Mouse (Mus musculus): Measurements from ENCODE around the gene Ugp2.
"Not testable (repeated sequence)": the region's sequence is repeated elsewhere in the genome, so short reads cannot be mapped to it uniquely, and the experiment has no call there.

The Ugp2 gene

DNA sequence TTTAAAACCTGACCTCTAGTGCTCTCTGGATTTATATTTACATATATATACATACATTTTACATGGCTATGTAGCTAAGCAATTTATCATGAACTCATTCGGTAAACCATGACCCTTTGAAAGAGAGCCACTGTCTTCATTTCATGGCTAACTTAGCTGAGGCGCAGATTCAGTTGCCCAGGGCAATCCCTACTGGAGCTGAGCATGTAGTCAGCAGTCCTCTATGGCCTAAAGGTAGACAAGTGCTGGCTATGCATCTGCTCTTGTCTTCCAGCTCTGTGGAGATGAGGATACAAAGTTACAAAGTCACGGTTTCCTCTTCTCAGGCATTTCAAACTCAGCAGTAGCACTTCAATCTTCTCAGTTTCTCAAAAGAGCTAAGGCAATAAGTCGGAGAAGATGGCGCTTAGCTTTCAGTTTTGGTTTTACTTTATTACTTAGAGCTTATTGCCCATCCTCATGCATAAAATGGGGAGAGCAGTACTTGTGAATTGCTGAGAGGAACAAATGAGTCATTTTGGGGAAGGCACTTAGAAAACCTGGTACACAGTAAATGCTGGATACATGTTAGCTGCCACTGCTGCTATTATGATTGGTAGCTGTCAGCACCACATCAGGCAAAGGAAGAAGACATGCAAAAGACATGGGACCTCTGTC is 38.2 kb downstream of the Ugp2 start:
- DNase-seq (ENCODE audit: low spot score) = no peak

DNA sequence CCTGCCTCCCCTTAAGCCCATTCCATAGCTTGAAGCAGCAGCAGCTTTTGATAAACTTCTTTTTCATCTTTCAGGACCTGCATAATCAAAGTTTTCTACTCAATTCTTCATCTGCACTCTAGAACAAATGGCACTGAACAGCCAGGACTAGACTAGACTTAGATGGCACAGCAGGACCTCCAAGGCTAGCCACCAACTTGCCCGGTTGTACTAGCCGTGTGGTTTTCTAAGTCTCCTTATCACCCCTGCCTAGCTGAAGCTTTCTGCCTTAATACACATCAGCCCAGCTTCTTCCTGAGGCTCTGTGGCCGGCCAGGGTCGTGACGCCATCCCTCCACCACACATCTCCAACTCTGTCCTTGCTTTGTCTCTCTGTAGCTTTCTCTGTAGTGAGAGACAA is 42.9 kb downstream of the Ugp2 start:
- no peak for DNase-seq (ENCODE audit: low spot score)

DNA sequence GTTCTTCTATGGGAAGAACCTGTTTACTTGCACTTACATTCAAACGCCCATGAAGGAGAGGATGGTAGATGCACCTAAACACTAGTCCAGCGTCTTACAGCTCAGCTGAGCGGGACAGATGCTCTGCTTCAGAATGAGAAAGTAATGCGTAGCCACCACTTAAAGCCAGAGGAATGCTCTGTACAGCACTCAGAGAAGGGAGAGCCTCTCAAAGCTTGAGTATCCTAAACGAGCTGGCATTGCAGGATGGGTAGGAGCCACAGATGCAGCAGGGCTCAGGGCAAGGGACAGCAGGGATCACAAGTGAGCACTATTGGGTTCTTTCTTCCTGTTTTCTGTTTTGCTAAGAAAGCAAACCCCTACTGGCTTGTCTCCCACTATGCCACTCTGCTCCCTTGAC is 43.5 kb downstream of the Ugp2 start:
- no peak for DNase-seq (ENCODE audit: low spot score)

DNA sequence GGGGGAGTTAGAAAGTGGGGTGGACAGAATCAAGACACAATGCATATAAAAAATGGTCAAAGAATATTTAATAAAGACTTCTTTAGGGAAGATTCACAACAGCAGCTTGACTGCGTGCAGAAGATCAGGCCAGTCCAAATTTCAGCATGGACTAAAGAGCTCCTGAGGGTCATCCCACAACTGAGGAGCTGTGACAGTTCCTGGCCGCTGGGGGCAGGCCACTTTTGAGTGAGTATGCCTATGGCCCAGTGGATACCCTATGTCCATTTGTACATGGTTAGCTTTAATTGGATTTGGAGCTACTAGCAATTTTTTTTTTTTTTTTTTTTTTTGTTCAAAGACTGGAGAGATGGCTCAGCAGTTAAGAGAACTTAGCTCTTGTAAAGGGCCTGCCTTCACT is 44.2 kb downstream of the Ugp2 start:
- DNase-seq (ENCODE audit: low spot score) = peak; percentile 24

DNA sequence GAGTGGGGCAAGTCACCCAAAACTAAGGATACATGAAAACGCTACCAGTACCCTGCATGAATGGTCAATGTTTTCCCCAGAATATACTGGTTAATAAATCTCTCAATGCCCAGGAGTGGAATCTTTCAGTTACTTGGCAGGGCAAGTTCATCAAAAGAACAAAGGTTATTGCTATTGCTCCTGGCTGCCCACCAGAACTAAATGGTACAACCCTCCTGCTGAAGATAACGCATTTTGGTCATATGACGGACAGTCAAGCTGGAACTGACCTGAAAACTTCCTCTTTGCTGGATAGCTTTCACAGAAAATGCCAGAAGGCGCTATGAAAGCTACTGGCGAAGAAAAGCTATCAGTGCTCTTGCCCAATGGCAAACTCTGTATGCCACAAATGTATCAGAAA is 45.2 kb downstream of the Ugp2 start:
- DNase-seq (ENCODE audit: low spot score) = no peak

DNA sequence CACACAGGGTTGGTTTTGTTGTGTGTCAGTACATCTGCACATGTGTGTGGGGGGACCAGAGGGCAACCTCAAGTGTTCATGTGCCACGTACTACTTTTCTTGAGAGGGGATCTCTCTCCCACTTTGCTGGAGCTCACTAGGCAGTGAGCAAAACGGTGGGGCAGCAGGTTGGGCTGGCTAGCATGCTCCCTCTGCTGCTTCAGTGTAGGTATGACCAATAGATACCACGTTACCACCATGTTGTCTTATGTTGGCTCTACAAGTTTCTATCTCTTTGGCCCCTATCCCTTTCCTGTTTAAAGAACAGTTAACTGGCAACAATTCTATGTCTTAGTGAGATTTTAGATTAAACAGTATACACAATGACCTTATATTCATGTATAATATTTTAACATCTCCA is 48.7 kb downstream of the Ugp2 start:
- DNase-seq (ENCODE audit: low spot score) = no peak

DNA sequence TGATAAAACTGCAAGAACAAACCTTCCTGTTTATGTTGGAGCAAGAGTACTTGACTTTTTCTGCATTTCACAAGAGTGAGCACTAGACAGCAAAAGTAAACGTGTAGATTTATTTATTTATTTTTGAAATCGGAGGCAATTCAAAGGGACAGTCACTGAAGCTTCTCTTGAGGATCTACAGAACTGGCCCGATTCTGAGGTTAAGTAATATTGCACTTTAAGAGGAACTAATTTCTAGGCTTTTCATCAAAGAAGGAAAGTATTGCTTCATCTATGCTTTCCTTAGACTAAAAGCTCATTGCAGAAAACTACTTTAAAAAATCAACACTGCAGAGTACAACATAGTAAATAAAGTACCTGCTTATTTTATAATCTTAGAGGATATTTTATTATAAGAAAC is 49.4 kb downstream of the Ugp2 start:
- DNase-seq (ENCODE audit: low spot score) = no peak

DNA sequence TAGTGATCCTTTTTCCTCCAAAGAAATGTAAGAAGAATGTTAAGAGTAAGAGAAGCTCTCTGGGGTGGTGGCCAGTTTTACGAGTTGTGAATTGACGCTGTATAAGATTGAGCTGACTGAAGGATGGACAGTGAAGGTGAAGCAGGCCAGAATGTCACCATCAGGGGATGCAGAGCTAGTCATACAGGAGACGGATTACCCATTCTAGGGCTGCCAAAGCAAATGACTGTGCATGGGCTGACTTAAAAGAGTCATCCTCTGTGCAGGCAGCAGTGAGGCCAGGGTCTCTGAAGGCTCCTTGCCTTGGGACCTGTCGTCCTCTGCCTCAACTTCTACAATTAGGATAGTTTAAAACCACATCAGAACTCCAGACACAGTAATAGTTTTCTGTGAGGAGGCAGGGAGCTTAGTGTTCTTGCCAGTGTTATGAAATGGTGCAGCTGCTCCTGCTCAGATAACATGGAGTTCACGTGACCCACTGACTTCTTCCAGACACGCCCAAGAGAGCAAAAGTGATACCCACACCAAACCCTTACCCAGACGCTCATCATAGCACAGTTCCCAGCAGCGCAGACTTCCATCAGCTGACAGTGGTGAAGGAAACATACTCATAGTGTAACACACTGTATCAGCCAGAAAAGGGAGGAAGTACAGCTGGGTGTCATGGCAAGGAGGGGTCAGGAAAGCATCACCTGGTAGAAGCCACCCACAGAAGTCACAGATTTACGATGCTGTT is 56.9 kb downstream of the Ugp2 start:
- DNase-seq (ENCODE audit: low spot score) = no peak

DNA sequence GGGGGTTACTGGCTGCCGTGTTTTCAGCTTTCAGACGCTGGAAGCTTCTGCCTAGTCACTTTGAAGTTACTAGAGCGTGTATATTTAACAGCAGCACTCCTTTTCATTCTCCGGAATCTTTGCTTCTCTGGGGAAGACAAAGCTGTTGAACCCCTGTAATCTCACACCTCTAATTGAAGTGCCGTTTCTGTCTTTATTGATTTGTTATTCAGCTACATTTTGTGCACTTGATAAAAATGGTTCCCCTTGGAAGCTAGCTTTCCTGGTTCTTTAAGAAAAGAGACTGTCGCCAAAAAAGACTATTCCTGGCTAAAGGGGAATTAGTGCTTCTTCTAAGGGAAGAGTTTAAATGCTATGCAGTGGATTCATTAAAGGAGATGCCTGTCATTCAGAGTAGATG is 61.5 kb downstream of the Ugp2 start:
- DNase-seq (ENCODE audit: low spot score) = no peak

DNA sequence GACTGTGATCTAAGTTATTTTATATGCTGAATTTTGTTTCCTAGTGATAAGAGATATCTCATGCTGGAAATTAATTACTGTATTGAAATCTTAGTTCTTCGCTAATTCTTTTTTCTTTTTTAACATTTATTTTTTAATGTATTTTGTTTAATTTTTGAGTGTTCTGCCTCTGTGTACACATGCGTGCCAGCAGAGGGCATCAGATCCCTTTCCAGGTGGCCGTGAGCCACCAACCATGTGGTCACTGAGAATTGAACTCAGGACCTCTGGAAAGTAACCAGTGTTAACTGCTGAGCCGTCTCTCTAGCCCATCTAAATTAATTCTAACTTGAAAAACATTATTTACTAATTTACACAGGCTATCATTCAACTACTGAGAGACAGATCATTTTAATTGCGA is 62.9 kb downstream of the Ugp2 start:
- DNase-seq (ENCODE audit: low spot score) = peak; percentile 35

DNA sequence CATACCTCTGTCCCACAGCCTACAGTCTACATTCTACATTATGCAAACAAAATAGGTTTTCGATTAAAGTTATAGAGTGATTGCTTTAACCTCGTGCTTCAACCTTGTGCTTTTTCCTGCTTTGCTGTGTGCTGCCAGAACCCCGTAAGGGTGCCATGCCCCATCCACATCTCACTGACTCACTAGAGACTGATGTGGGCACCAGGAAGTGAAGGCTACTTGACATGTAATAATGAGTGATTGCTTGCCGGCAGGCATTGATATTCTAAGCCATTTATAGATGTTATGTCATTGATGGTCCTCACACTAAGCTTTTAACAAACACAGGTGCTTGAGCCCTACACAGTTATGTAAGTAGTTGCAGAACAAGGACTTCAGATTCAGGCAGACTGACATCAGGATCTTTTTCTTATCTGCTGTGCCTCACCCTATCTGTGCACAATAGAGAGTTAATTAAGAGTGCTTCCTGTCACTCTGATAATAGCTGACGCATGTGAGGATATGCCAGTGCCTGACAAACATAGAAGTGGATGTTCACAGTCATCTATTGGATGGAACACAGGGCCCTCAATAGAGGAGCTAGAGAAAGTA is 63.8 kb downstream of the Ugp2 start:
- no peak for DNase-seq (ENCODE audit: low spot score)

DNA sequence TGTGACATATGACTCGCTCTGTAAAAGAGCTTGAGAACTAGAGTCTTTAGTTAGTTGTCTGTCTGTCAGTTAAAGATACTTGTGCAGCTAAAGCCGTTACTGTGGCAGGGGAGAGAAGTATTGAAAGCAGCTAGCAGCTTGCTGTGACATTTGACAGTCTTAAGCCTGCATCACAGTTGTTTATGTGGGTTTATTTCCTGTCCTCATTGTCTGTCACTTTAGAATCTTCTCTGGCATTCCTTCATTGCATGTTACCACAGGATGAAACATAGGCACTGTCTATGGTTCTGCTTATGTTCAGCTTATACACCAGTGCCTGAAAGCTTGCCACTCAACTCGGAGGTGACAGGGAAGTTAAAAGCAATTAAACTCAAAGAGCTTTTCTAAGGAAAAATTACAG is 67.4 kb downstream of the Ugp2 start:
- no peak for DNase-seq (ENCODE audit: low spot score)

DNA sequence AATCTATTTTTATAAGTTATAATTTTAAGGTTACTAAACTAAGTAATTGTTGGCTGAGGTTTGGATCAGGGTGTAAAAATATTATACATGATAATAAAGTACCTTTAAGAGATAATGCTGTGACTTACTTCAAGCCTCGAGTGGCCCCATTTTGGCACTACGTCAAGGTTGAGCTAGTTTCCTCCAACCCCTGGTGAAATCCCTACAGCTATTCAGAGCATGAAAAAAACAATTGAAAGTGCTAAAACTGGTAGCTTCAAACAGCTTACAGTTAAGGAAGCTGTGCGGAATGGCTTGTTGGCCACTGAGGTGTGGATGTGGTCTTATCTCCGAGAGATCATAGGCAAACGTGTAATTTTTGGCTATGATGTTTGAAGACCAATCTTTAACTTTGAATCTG is 75.5 kb downstream of the Ugp2 start:
- DNase-seq (ENCODE audit: low spot score) = no peak

DNA sequence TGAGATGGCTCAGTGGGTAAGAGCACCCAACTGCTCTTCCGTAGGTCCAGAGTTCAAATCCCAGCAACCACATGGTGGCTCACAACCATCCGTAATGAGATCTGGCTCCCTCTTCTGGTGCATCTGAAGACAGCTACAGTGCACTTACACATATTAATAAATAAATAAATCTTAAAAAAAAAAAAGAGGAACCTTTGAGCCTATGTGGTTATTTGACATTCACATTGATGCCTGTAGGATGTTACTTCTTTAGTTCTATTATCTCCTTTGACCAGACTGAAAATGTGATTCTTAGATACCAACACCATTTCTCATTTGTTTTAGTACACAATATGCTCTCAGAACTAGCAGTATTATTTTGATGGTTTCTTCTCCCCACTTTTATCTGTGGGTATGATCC is 82.8 kb downstream of the Ugp2 start:
- DNase-seq (ENCODE audit: low spot score) = not testable (repeated sequence)

DNA sequence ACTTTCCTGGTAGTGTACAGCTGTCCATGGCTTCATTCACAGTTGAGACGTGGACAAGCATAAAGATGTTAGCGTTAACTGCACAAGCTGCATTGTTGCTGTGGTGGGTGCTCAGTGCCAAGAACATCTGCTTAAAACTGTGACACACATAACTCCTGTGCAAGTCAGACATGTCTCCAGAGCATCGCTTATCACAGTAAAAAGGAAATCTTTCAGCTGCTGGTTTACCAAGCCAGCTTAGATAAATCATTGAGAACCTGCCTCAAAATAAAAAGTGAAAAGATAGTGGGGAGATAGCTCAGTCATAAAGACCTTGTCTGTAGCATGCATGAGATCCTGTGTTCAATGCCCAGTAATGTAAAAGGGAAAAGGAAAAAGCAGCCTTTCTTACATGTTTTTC is 84.6 kb downstream of the Ugp2 start:
- no peak for DNase-seq (ENCODE audit: low spot score)

DNA sequence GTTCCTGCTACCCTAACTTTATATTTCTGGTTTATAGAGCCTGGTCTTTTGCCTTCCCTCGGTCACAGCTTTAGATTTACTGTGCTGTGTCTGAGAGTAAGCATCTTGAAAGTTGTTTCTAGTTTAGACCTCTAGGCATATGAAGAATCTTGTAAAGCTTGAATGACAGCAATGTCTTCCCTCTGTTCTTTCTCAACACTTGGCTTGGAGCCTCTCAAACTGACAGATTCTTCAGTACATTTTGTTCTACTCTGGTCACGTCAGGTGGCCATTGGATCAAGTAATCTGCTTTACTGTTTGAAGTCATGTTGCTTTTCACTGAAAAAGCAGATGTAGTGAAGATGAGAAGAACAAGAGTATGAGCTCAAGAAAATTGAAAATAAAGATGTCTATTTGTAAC is 94.8 kb downstream of the Ugp2 start:
- no peak for DNase-seq (ENCODE audit: low spot score)

All from embryo, embryonic 10 days (tissue).